32 mouse cellular contexts compared by ENCODE assay signal in the genomic region with DNA sequence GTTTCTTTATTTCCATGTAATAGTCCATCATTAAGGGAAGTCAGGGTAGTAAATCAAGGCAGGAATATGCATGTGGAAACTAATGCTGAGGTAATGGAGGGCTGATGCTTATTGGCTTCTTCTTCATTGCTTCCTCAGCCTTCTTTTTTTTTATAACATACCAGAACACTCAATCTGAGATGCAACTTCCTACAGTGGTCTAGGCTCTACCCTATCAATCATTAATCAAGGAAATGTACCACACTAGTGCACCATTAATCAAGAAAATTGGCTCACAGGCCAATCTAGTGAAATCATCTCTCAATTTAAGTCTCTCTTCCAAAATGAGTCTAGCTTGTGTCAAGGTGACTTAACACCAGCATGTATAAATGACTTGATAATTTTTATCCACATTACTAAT.
"Had no signal": no experiment of that assay in that cellular context is flagged by ENCODE, and none has a peak within 500 bp of the region (broad histone marks: within the 10 kb centered on the region; RNA-seq: fewer than 3 reads in every experiment).

No protein-coding gene starts in this region.

- H3K4me1 ChIP-seq: limb, embryonic 10.5 days; limb, embryonic 12.5 days; limb, embryonic 13.5 days; limb, embryonic 15.5 days; liver, embryonic 12.5 days; liver, embryonic 13.5 days; liver, embryonic 15.5 days; lung, embryonic 15.5 days; megakaryocyte, embryonic 14.5 days; midbrain, embryonic 10.5 days; midbrain, embryonic 12.5 days; midbrain, embryonic 13.5 days; midbrain, embryonic 15.5 days; neural tube, embryonic 12.5 days had no signal

- H3K27me3 ChIP-seq: limb, embryonic 12.5 days; limb, embryonic 13.5 days; limb, embryonic 15.5 days; liver, embryonic 12.5 days; liver, embryonic 13.5 days; liver, embryonic 15.5 days; lung, embryonic 15.5 days; megakaryocyte, embryonic 14.5 days; midbrain, embryonic 12.5 days; midbrain, embryonic 13.5 days; midbrain, embryonic 15.5 days; neural tube, embryonic 12.5 days had no signal

- H3K4me2 ChIP-seq: limb, embryonic 12.5 days; limb, embryonic 13.5 days; limb, embryonic 15.5 days; liver, embryonic 11.5 days; liver, embryonic 12.5 days; liver, embryonic 13.5 days; liver, embryonic 15.5 days; lung, embryonic 14.5 days; lung, embryonic 15.5 days; midbrain, embryonic 11.5 days; midbrain, embryonic 12.5 days; midbrain, embryonic 13.5 days; midbrain, embryonic 15.5 days; neural tube, embryonic 12.5 days had no signal

- H3K27ac ChIP-seq: limb, embryonic 10.5 days; limb, embryonic 12.5 days; limb, embryonic 13.5 days; limb, embryonic 15.5 days; liver, embryonic 12.5 days; liver, embryonic 13.5 days; liver, embryonic 14.5 days; liver, embryonic 15.5 days; lung, embryonic 15.5 days; macrophage; midbrain, embryonic 10.5 days; midbrain, embryonic 12.5 days; midbrain, embryonic 13.5 days; midbrain, embryonic 15.5 days; neural tube, embryonic 12.5 days had no signal

- H3K4me3 ChIP-seq: limb, embryonic 10.5 days; limb, embryonic 12.5 days; limb, embryonic 13.5 days; limb, embryonic 15.5 days; liver, embryonic 12.5 days; liver, embryonic 13.5 days; liver, embryonic 15.5 days; lung, embryonic 15.5 days; megakaryocyte, embryonic 14.5 days; midbrain, embryonic 10.5 days; midbrain, embryonic 12.5 days; midbrain, embryonic 13.5 days; midbrain, embryonic 15.5 days; myocyte; neural tube, embryonic 12.5 days had no signal

- H3K9me3 ChIP-seq: limb, embryonic 10.5 days; limb, embryonic 12.5 days; limb, embryonic 13.5 days; limb, embryonic 15.5 days; liver, embryonic 12.5 days; liver, embryonic 13.5 days; liver, embryonic 15.5 days; lung, embryonic 15.5 days; megakaryocyte, embryonic 14.5 days; midbrain, embryonic 10.5 days; midbrain, embryonic 12.5 days; midbrain, embryonic 13.5 days; midbrain, embryonic 15.5 days; neural tube, embryonic 12.5 days had no signal

- ATAC-seq: liver, embryonic 12.5 days; liver, postnatal 0 days; lung, postnatal 0 days; midbrain, embryonic 13.5 days; midbrain, embryonic 15.5 days; midbrain, embryonic 16.5 days had no signal

- H3K36me3 ChIP-seq: limb, embryonic 10.5 days; limb, embryonic 12.5 days; limb, embryonic 13.5 days; limb, embryonic 15.5 days; liver, embryonic 12.5 days; liver, embryonic 13.5 days; liver, embryonic 15.5 days; lung, embryonic 15.5 days; midbrain, embryonic 10.5 days; midbrain, embryonic 12.5 days; midbrain, embryonic 13.5 days; midbrain, embryonic 15.5 days; neural tube, embryonic 12.5 days had no signal

- H3K9ac ChIP-seq: limb, embryonic 12.5 days; limb, embryonic 13.5 days; limb, embryonic 15.5 days; liver, embryonic 12.5 days; liver, embryonic 13.5 days; liver, embryonic 14.5 days; liver, embryonic 15.5 days; liver, postnatal 0 days; lung, embryonic 14.5 days; lung, embryonic 15.5 days; midbrain, embryonic 12.5 days; midbrain, embryonic 13.5 days; midbrain, embryonic 15.5 days; neural tube, embryonic 12.5 days had no signal

- DNase-seq: left cerebral cortex, postnatal 4 days; liver; liver, embryonic 13.5 days; liver, postnatal 0 days; lung, adult 18-20 months; lung, adult 2 months; lung, embryonic 14.5 days; lung, postnatal 10 days; lung, postnatal 14 days; lung, postnatal 36 days; lung, postnatal 4 days; midbrain, embryonic 14.5 days had no signal
